Mouse (Mus musculus): ENCODE measurements around the gene Peli2.
"Not testable (repeated sequence)": the region's sequence is repeated elsewhere in the genome, so short reads cannot be mapped to it uniquely, and the experiment has no call there.

The Peli2 gene

GRCm38 (mm10) chr14:48120752-48121528 lies at the start of gene Peli2:
Peli2 (plus strand) TSS chr14:48120823.
- in situ Hi-C loops (cut with MboI, MseI): no loop called here

- in situ Hi-C loops (cut with MboI, MseI): no loop called here
Observed at GRCm38 (mm10) chr14:48072104-48072503, 48.5 kb upstream of the Peli2 start.

- in situ Hi-C loops (cut with MboI, MseI): no loop called here
Observed at GRCm38 (mm10) chr14:48073247-48074161, 47.1 kb upstream of the Peli2 start.

- in situ Hi-C loops (cut with MboI, MseI): not testable (repeated sequence)
Observed at GRCm38 (mm10) chr14:48079574-48079973, 41.0 kb upstream of the Peli2 start.

GRCm38 (mm10) chr14:48083836-48084812 lies 36.5 kb upstream of the Peli2 start:
- in situ Hi-C loops (cut with MboI, MseI): no loop called here

GRCm38 (mm10) chr14:48086682-48087297 lies 33.8 kb upstream of the Peli2 start:
- in situ Hi-C loops (cut with MboI, MseI): no loop called here

- in situ Hi-C loops (cut with MboI, MseI): no loop called here
Observed at GRCm38 (mm10) chr14:48087298-48087830, 33.3 kb upstream of the Peli2 start.

- in situ Hi-C loops (cut with MboI, MseI): no loop called here
Observed at GRCm38 (mm10) chr14:48090465-48090864, 30.2 kb upstream of the Peli2 start.

GRCm38 (mm10) chr14:48091160-48091559 lies 29.5 kb upstream of the Peli2 start:
- in situ Hi-C loops (cut with MboI, MseI): no loop called here

GRCm38 (mm10) chr14:48098253-48098652 lies 22.4 kb upstream of the Peli2 start:
- in situ Hi-C loops (cut with MboI, MseI): no loop called here

- in situ Hi-C loops (cut with MboI, MseI): no loop called here
Observed at GRCm38 (mm10) chr14:48099354-48099753, 21.3 kb upstream of the Peli2 start.

- in situ Hi-C loops (cut with MboI, MseI): no loop called here
Observed at GRCm38 (mm10) chr14:48106453-48106852, 14.2 kb upstream of the Peli2 start.

GRCm38 (mm10) chr14:48117986-48118385 lies 2.6 kb upstream of the Peli2 start:
- in situ Hi-C loops (cut with MboI, MseI): no loop called here

GRCm38 (mm10) chr14:48119012-48119647 lies 1.5 kb upstream of the Peli2 start:
- in situ Hi-C loops (cut with MboI, MseI): no loop called here

- in situ Hi-C loops (cut with MboI, MseI): no loop called here
Observed at GRCm38 (mm10) chr14:48119648-48120270, 864 bp upstream of the Peli2 start.

GRCm38 (mm10) chr14:48120443-48120751 lies 226 bp upstream of the Peli2 start:
- in situ Hi-C loops (cut with MboI, MseI): no loop called here

GRCm38 (mm10) chr14:48121529-48122517 lies 1.2 kb downstream of the Peli2 start:
- in situ Hi-C loops (cut with MboI, MseI): no loop called here

GRCm38 (mm10) chr14:48124011-48124410 lies 3.4 kb downstream of the Peli2 start:
- in situ Hi-C loops (cut with MboI, MseI): no loop called here
